8 mouse cellular contexts compared by ENCODE assay signal in genomic region chr4:130036573-130037401, GRCm38 (mm10). TPM values are rescaled to one million over a fixed set of nuclear protein-coding genes. Genes with fewer than 3 reads are reported as not detected.
A peak's percentile ranks its signal among the peaks of the same experiment; 100 is the strongest.
DNase-seq lines count a peak whose midpoint lies in the region; ATAC-seq lines count a peak whose summit lies in the region.

No protein-coding gene starts in this region.

- peak; percentile 79 for DNase-seq in MN1 (ENCODE audit: low spot score)
- peak; percentile 60 to 61 for DNase-seq in adrenal gland, postnatal 36 days
- peak; percentile 47 for DNase-seq in forebrain, embryonic 14.5 days (ENCODE audit: low spot score)
- DNase-seq in heart, postnatal 14 days = peak; percentile 59 to 74
- DNase-seq in kidney, postnatal 4 days = peak; percentile 82 to 87
- DNase-seq in testis, postnatal 10 days (ENCODE audit: low spot score) = peak; percentile 77
- DNase-seq in thymus, postnatal 25 days = no peak

- no peak overlapping the region for H3K4me2 ChIP-seq in forebrain, embryonic 14.5 days (ENCODE audit: low read length)

- H3K27me3 ChIP-seq in forebrain, embryonic 14.5 days (replicated peaks; ENCODE audit: control insufficient read depth, insufficient read depth, low read length) = 0 out of 2 replicates have a peak, but pooled peaks cover 5% of the 10 kb centered on the region

- no peak overlapping the region for H3K27ac ChIP-seq in forebrain, embryonic 14.5 days (ENCODE audit: low read depth, low read length)

- 13% methylated on average over 23 of the region's 23 CpGs for WGBS in forebrain, embryonic 14.5 days

- H3K4me3 ChIP-seq in forebrain, embryonic 14.5 days (ENCODE audit: low read depth, low read length) = no peak overlapping the region

- intact Hi-C loops in heart, postnatal 14 days (cut with DNase I) = loop anchor here (1.0 to 5.0 kb wide), 2 partner anchors 51 to 151 kb away; no protein-coding TSS in a partner anchor

- peaks cover 6% of the 10 kb centered on the region; the same call in 1 of the 2 replicates for H3K4me1 ChIP-seq in forebrain, embryonic 14.5 days (ENCODE audit: control insufficient read depth, insufficient read depth, low read length)

- no peaks in the 10 kb centered on the region for H3K36me3 ChIP-seq in forebrain, embryonic 14.5 days (ENCODE audit: control insufficient read depth, insufficient read depth, low read length)

- H3K9me3 ChIP-seq in forebrain, embryonic 14.5 days (replicated peaks; ENCODE audit: control insufficient read depth, low read length) = no peaks in the 10 kb centered on the region; the same call in 1 of the 2 replicates

- no peak overlapping the region for H3K9ac ChIP-seq in forebrain, embryonic 14.5 days (ENCODE audit: low read length)

- peak; percentile 54; the same call in 1 of the 2 replicates for ATAC-seq in forebrain, embryonic 14.5 days
- ATAC-seq in megakaryocyte-erythroid progenitor cell, adult 5-6 weeks (replicated peaks; ENCODE audit: low FRiP score, low TSS enrichment, poor library complexity, severe bottlenecking) = 0 out of 2 replicates have a peak, but pooled peaks have one; percentile 35

RNA-seq across cellular contexts. Expression of gene Col16a1, which starts 10.9 kb away (rescaled TPM):
- total RNA-seq in adrenal gland, postnatal 36 days (2021) = 10 to 100 TPM; 15.6 to 18.7 TPM
- 4.0 and 5.7 TPM in 2 replicates for polyA plus RNA-seq in forebrain, embryonic 14.5 days (2014; fragmentation: Nextera tagmentation; extraction: Ambion mirVana)
- total RNA-seq in heart, postnatal 14 days (2021) = 10 to 100 TPM; 13.9 to 19.7 TPM
- 7.1 TPM in 1 of 2 replicates, not detected in the other for total RNA-seq in megakaryocyte-erythroid progenitor cell, adult 5-6 weeks (2014; fragmentation: Nextera tagmentation)
- 0.52 and 9.1 TPM in 2 replicates for total RNA-seq in megakaryocyte-erythroid progenitor cell, adult 5-6 weeks (2017)

RNA-seq across cellular contexts. Expression of gene Adgrb2, which starts 52.1 kb away (rescaled TPM):
- 10 to 100 TPM; 21.0 to 24.4 TPM for total RNA-seq in adrenal gland, postnatal 36 days (2021)
- polyA plus RNA-seq in forebrain, embryonic 14.5 days (2014; fragmentation: Nextera tagmentation; extraction: Ambion mirVana) = 6.6 and 12.3 TPM in 2 replicates
- 1 to 10 TPM; 2.2 to 2.3 TPM for total RNA-seq in heart, postnatal 14 days (2021)
- 1.2 TPM in 1 of 2 replicates, not detected in the other for total RNA-seq in megakaryocyte-erythroid progenitor cell, adult 5-6 weeks (2014; fragmentation: Nextera tagmentation)
- total RNA-seq in megakaryocyte-erythroid progenitor cell, adult 5-6 weeks (2017) = not detected in 2 replicates

Comparison
In these comparisons a context has a peak if more than half of its experiments do, and no peak if none do; other contexts are left out.
1. RNA of gene Adgrb2, which starts 52.1 kb away (total RNA-seq): 21.0 to 24.4 TPM in adrenal gland, postnatal 36 days; 2.2 to 2.3 TPM in heart, postnatal 14 days and 1.2 TPM in megakaryocyte-erythroid progenitor cell, adult 5-6 weeks; every median in the first group is over 4 times any median in the second.